Mouse (Mus musculus) C2C12 (cell line): ENCODE data around the gene Pacsin3. TPM values are rescaled to one million over a fixed set of nuclear protein-coding genes. Genes with fewer than 3 reads are reported as not detected.
A peak's percentile ranks its signal among the peaks of the same experiment; 100 is the strongest.

Source experiments
- H3K27me3 ChIP-seq: one replicate; pipeline ENCODE4 v1.6.1; 2011; ENCODE audit not compliant: control insufficient read depth, insufficient read depth, insufficient read length
- H3K36me3 ChIP-seq: one replicate; pipeline ENCODE4 v1.6.1; 2011; ENCODE audit not compliant: control insufficient read depth, insufficient read depth
- H3K4me3 ChIP-seq: one replicate; pipeline ENCODE4 v1.5.1; 2011; ENCODE audit warnings: mild to moderate bottlenecking, control low read depth; ENCODE audit not compliant: poor library complexity, insufficient read depth, severe bottlenecking
- H3K79me2 ChIP-seq: one replicate; pipeline ENCODE4 v1.6.1; 2011; ENCODE audit not compliant: control insufficient read depth, insufficient read depth
- H3K79me3 ChIP-seq: one replicate; pipeline ENCODE4 v1.6.1; 2011; ENCODE audit warnings: low read depth, control low read depth
- H3ac ChIP-seq: one replicate; pipeline ENCODE3; 2011; ENCODE audit warnings: low read depth; ENCODE audit not compliant: control insufficient read depth, insufficient read length
- CEBPB ChIP-seq: IDR thresholded peaks from one replicate; pipeline ENCODE4 v1.6.1; 2011; ENCODE audit warnings: low read depth, mild to moderate bottlenecking, control low read depth, moderate library complexity
- CTCF ChIP-seq: IDR thresholded peaks from one replicate; pipeline ENCODE4 v1.5.1; 2011; ENCODE audit not compliant: control insufficient read depth, insufficient read depth, insufficient read length
- FOSL1 ChIP-seq: IDR thresholded peaks from one replicate; pipeline ENCODE4 v1.8.0; 2011; ENCODE audit warnings: mild to moderate bottlenecking, low read length; ENCODE audit not compliant: poor library complexity, insufficient read depth, severe bottlenecking
- MAX ChIP-seq: IDR thresholded peaks from one replicate; pipeline ENCODE4 v1.6.1; 2011; ENCODE audit warnings: mild to moderate bottlenecking, control low read depth
- MYOD1 ChIP-seq: IDR thresholded peaks from one replicate; pipeline ENCODE4 v1.6.1; 2011; ENCODE audit warnings: low read depth; ENCODE audit not compliant: control insufficient read depth, insufficient read length
- MYOG ChIP-seq: IDR thresholded peaks from one replicate; pipeline ENCODE4 v1.6.1; 2011; ENCODE audit not compliant: control insufficient read depth, insufficient read length; ENCODE audit errors: extremely low read depth
- USF1 ChIP-seq: IDR thresholded peaks from one replicate; pipeline ENCODE4 v1.6.1; 2011; ENCODE audit warnings: low read depth, mild to moderate bottlenecking, control low read depth, moderate library complexity
- polyA plus RNA-seq: library from polyadenylated mRNA; unstranded; fragments of >200 nt; fragmentation: generic; extraction: Trizol; gene quantifications from one replicate; pipeline ENCODE4 v1.2.1, GENCODE M21; 2012; ENCODE audit warnings: missing spikeins

The Pacsin3 gene
- polyA plus RNA-seq, 1 experiment: 19.0 TPM

DNA sequence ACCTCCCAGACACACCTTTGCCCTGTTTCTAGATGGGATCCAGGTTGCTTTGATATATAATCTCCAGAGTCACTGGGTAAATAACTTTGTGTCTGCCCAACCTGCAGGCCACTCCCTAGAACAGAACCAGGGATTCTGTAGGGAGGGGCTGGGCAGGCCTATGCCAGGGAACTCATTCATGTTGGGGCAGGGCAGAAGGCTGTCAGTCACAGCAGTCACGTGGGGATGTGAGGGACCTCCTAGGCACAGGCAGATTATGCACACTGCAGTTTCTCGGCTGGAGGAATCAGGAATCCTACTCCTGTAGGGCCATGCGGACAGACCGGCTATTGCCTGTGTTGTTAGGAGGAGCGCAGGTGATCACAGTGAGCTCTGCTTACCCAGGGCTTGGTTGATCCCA, 25.6 kb downstream of the Pacsin3 start:
- TF ChIP-seq FOSL1 (no peak), CTCF (no peak), MYOG (no peak), MAX (no peak), MYOD1 (no peak), USF1 (no peak), CEBPB (no peak)
- H3K79me3 ChIP-seq: no peaks in the 10 kb centered on the region
- H3K36me3 ChIP-seq: peaks cover 9% of the 10 kb centered on the region
- no peaks in the 10 kb centered on the region for H3K79me2 ChIP-seq
- H3ac ChIP-seq: no peak overlapping the region
- H3K27me3 ChIP-seq: no peaks in the 10 kb centered on the region
- H3K4me3 ChIP-seq: no peak overlapping the region

GRCm38 (mm10) chr2:91283972-91284371, 28.2 kb downstream of the Pacsin3 start:
- Histone ChIP-seq H3K36me3 (no peaks in the 10 kb centered on the region), H3K4me3 (no peak overlapping the region), H3K27me3 (no peaks in the 10 kb centered on the region), H3K79me3 (no peaks in the 10 kb centered on the region), H3ac (no peak overlapping the region), H3K79me2 (no peaks in the 10 kb centered on the region)
- TF ChIP-seq MYOG: no peak
- no peak for TF ChIP-seq USF1
- TF ChIP-seq CTCF: no peak
- no peak for TF ChIP-seq CEBPB
- no peak for TF ChIP-seq MAX
- no peak for TF ChIP-seq MYOD1
- TF ChIP-seq FOSL1: no peak

- Histone ChIP-seq H3K79me3 (no peaks in the 10 kb centered on the region), H3K79me2 (no peaks in the 10 kb centered on the region), H3K27me3 (no peaks in the 10 kb centered on the region), H3K36me3 (no peaks in the 10 kb centered on the region), H3ac (no peak overlapping the region), H3K4me3 (no peak overlapping the region)
- no peak for TF ChIP-seq FOSL1
- no peak for TF ChIP-seq CEBPB
- no peak for TF ChIP-seq MYOG
- TF ChIP-seq MYOD1: no peak
- no peak for TF ChIP-seq USF1
- TF ChIP-seq MAX: no peak
- no peak for TF ChIP-seq CTCF
Observed at GRCm38 (mm10) chr2:91284375-91285199, 28.8 kb downstream of the Pacsin3 start.

GRCm38 (mm10) chr2:91285885-91286505, 30.2 kb downstream of the Pacsin3 start:
- Histone ChIP-seq H3ac (no peak overlapping the region), H3K79me3 (no peaks in the 10 kb centered on the region), H3K27me3 (no peaks in the 10 kb centered on the region), H3K4me3 (no peak overlapping the region), H3K36me3 (no peaks in the 10 kb centered on the region), H3K79me2 (no peaks in the 10 kb centered on the region)
- TF ChIP-seq FOSL1: no peak
- no peak for TF ChIP-seq CEBPB
- peak; percentile 82 for TF ChIP-seq CTCF

DNA sequence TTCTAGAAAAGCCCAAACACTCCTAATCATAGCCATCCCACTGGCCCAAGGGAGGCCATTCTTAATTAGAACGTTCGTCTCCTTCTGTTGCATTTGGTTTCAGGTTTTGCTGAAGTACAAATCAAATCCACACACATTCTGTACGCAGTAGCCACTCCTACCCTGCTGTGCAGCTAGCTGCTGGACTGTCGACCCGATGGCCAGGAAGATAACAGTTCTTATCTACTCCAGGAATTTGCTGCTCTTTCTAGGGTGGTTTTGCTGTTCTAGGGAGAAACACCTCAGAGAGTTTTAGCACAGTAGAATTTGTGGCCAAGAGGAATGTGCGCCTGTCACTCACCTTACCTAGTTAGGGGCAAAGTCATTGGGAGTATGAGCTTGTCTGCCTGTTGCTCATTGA, 31.8 kb downstream of the Pacsin3 start:
- H3ac ChIP-seq: no peak overlapping the region
- H3K4me3 ChIP-seq: no peak overlapping the region
- no peaks in the 10 kb centered on the region for H3K79me3 ChIP-seq
- H3K79me2 ChIP-seq: no peaks in the 10 kb centered on the region
- no peaks in the 10 kb centered on the region for H3K27me3 ChIP-seq
- TF ChIP-seq CTCF (no peak), MYOD1 (no peak), CEBPB (no peak), MYOG (no peak), MAX (no peak), FOSL1 (no peak), USF1 (no peak)
- H3K36me3 ChIP-seq: no peaks in the 10 kb centered on the region
